Mouse (Mus musculus) brain, embryonic 18.5 days (tissue): ENCODE data around the gene Ttf2.
A peak's percentile ranks its signal among the peaks of the same experiment; 100 is the strongest.

Source experiments
- DNase-seq: peaks from one replicate; pipeline ENCODE4 v3.0.0-alpha.2; 2012; ENCODE audit warnings: low read depth, low spot score

Ttf2 gene

DNA sequence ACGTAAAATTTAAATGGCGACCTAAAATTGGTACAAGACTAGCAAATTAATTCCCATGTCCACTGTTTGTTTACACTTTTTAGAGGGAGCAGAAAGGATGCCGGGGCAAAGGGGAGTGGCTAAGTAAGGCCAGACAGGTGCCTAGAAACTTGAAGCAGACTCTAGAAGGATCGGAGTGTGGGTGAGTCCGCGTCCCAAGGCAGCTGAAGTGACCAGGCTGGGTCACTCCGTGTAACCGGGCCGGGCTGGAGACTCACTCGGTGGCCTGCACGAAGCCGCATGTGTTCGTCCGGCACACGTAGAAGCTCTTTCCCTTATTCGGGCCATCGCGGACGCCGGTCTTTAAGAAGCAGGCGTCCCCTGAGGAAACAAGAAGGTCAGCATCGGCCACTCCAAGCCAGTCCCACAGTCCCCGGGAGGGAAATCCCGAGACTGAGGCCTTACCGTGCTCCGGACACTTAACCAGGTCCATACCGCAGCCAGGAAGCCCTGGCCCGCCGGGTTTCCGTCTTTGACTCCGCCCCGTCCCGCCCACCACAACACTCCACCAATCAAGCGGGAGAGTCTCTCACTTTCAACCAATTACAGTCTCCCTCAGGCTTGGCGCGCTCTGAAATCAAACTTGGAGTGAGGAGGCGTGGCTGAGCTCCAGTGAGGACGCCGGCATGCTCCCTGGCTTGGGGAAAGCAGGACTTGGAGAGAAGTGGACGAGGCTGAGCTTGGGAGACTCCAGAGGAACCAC is at the start of gene Ttf2:
Gene Ttf2 (minus strand): TSS at position 488 of the 742 bp plus-strand sequence.
- peak; percentile 70 for DNase-seq

DNA sequence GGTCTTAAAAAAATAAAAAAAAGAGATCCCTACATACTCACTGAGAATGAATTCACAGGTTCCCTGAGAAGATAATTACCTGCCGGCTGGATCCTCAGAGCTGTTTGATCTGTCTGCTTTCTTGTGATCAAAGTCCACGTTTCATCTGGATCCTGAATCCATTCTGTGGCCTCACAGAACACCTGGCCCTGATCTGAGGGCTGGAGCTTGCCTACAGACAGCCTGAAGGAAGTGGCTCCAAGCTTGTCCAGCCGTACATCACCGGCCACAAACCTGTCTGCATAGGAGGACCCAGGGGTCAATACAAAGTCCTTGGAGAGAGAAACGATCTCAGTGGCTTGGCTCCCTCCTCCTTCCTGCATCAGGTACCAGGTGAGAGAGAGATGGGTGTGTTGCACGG is 49.0 kb upstream of the Ttf2 start:
- no peak for DNase-seq

DNA sequence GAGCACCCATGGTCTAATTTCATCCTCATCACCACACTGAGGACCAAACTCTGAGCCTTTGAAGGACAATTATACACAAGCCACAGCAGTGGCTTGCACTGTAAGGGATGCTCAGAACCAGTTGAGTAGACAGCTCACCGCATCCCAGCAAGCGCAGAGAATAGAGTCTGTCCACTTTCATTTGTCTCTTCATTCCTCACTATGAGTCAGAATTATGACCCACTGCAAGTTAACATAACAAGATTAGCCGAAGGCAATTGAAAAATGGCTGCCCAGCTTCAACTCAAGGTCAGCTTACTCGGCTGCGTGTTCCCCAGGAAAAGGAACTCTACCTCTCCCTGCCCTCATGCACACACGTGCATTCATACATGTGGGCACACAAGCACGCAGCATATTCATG is 46.6 kb upstream of the Ttf2 start:
- DNase-seq: no peak

DNA sequence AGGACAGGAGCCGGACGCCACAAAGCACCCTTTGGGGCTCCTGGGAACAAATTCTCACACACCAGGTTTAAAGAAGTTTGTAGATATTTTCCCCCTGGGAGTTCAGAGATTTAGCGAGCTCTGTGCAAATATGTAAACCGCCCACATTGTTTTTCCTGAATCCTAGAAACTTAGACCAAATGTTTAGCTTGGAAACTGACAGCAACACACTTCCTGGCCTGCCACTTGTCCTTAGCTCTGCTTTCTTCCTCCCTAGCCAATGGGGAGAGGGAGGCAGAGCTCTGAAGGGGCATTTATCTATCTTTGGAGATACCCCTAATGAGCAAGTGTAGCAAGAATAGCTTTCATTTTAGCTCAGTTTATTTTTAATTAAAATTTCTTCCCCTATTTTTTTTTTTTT is 45.8 kb upstream of the Ttf2 start:
- DNase-seq: no peak

DNA sequence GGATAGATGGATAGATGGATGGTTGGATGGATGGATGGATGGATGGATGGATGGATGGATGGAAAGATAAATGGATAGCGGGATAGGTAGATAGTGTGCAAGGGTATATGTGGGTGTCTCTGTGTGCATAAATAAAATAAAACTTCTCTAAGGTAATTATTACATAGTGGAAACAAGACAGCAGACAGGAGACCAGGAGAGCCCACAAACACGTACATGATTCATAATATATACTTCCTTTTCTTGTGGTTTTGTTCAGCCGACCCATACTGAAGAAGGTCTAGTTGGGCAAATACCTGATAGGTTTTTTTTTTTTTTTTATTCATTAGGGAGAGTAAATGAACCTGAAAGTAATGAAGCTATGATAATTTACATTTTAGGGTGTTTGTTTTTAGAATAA is 44.1 kb upstream of the Ttf2 start:
- DNase-seq: no peak

DNA sequence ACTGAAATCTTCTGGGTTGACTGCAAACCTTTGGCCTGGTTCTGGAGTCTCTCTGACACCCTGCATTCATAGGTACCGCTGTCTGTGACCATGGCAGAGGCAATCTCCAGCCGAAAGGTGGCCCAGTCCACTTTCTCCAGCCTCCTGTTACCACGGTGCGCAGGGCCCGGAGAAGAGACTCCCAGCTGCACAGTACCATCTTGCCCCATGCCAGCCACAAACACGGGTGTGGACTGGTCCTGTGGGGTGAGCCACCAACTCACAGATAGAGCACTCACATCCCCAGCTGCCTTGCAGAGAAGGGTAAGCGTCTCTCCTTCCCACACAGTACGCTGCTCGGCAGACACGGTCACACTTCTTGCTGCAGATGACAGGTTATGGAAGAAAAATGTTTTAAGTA is 43.5 kb upstream of the Ttf2 start:
- DNase-seq: no peak

DNA sequence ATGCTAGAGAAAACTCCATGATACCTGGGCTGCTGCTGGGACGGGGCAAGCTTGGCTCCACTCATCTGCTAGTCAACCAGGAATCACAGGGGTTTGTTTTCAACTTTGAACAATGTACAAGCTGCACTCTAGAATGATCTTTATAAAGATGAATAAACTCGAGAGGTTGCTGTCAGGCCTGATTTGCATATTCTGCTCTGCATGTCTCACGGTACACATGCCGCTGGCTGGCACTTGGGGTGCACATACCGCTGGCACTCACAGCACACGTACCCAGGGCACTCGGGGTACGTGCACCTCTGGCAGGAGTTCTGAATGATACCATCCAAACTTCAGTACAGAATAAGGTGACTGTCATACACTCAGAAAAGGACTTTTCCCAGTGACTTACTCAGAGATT is 43.1 kb upstream of the Ttf2 start:
- no peak for DNase-seq

DNA sequence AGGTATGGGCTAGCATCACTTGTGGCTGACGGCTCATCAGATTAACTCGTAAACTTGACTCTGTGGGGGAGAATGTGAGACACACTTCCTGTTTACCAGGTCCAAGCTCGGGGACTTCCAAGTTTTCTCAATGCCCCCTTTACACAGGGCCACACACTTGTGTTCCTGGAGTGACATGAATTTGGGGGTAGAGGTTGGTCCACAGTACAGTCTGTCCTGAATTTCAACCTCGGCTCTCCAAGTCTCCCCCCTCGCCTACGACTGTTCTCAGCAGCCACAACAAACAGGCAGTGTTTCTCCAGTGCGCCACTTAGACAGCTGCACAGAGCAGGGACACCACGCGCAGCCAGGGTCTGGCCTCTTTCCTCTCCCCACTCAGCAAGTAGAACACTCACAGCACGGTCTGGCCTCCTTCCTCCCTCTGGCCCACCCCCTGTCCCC is 42.7 kb upstream of the Ttf2 start:
- no peak for DNase-seq

DNA sequence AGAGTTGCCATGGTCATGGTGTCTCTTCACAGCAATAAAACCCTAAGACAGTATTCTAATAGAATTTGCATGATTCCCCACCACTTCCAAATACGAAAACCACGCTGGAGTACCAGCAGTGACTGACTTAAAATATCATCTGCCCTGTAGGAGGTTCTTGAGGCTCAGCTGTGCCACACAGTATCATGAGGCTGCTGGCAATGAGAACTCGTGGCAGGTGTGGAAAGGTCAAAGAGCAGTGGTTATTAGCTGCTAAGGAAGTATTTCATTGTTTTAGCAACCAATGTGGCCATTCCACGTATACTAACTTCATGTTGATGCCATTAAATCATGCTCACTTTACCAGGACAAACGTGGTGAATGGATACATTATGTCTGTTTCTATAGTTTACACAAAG is 41.7 kb upstream of the Ttf2 start:
- no peak for DNase-seq

DNA sequence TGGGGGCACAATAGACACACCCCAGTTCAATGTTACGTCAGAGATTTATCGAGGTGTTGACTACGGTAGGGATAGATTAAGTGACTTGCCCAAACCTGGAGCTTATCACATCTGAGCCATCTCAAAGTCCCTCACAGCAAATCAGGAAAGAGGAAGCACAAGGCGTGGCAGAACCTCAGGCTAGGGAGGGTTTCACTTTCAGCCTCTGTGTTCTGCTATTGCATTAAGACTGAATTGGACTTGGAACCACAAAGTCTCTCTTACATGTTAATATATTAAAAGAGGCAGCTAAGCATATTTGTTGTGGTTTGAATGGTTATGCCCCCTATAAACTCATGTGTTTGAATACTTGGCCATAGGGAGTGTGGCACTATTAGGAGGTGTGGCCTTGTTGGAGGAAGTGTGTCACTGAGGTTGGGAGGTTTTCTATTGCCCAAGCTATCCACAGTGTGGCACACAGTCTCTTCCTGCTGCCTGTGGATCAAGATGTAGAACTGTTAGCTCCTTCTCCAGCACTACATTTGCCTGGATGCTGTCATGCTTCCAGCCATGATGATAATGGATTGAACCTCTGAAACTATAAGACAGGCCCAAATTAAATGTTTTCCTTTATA is 41.2 kb upstream of the Ttf2 start:
- DNase-seq: no peak

DNA sequence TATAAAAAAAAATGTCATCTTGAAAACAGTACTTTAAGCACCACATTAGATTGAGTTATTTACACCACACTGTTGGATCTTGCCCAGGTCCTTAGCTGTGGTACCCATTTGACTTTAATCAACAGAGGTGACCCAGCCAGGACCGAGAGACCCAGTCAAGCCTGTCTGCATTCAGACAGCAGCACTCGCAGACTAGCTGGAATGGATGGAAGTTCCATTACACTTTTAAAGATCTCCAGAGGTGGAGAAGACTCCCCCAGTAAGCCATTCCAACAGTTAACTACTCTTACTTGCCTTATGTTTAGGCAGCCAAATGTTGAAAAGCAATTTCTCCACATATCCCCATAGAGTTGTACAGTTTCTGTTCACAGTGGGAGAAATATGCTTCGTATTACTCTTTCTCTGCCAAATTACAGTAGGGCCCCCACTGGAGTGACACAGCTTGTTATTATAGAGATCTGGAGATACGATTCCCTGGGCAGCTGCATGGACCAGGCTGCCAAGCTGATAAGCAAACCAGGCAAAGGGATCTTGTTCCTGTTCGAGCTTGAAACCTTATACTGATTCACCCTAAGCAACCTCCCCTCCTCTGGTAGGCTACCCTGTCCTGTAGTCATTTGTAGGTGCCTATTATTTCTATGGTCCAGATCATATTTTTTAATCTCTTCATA is 37.8 kb upstream of the Ttf2 start:
- no peak for DNase-seq

DNA sequence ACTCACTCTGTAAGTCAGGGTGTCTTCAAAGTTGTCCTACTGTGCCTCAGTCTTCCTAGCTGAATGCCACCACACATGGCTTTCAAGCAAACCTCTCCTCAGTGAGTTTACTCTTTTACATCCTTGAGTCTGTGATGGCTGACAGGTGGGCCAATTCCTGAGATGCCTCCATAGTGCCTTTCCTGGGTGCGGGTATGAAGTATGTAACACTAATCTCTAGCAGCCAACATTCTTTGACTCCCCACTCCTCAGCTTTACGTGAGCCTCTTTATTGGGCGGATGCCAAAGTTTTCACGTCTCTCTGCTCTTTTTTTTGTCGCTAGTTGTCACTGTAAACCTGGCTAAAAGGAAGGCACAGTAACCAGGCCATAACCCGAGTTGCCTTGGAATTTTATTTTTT is 35.9 kb upstream of the Ttf2 start:
- no peak for DNase-seq

DNA sequence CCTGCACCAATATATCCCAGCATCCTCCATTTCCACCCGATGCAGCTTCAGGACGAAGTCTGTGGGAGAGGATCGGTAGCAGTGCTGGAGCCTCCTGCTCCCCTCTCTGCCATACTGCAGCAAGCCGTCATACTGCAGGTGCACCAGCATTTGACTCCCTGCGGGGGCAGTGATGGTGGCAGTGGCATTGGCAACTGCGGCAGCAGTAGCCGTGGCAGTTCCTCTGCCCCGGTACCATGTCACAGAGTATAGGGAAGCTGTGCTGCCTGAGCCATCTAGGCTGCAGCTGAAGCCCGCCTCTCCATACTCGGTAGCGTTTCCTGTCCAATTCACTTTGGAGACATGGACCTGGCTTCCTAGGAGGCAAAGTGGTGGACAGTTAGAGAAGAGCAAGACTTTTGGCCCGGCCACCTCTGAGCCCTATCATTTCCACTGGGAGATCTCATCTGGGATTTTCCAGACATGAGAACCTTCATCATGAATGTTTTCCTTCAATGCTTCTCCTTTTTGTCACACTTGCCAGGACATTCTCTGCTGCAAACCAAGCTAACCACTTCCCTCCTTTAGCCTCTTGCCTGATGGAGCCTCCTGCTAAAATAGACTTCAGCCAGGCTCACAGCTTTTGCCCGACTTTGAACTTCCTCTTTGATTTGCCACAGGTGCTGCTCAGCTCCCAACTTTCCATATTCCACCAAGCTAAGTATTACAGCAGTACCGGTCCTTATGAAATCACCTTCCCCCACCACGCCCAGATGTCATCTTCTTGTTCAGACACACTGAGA is 34.3 kb upstream of the Ttf2 start:
- no peak for DNase-seq

DNA sequence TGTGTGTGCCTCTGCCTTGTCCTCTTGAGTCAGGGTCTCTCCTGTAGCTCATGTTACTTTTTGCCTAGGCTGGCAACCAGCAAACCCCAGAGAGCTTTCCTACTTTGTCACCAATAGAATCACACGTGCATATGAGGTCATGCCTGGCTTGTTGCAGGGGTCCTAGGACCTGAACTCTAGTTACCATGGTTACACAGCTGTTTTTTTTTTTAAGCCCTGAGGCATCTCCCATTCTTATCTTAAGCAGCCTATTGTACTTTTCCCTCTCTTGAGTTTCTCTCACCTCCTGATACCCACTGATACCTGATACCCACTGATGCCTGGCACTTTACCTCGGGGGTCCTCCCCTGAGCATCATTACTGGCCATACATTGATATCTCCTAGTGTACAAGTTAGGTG is 30.3 kb upstream of the Ttf2 start:
- DNase-seq: no peak

DNA sequence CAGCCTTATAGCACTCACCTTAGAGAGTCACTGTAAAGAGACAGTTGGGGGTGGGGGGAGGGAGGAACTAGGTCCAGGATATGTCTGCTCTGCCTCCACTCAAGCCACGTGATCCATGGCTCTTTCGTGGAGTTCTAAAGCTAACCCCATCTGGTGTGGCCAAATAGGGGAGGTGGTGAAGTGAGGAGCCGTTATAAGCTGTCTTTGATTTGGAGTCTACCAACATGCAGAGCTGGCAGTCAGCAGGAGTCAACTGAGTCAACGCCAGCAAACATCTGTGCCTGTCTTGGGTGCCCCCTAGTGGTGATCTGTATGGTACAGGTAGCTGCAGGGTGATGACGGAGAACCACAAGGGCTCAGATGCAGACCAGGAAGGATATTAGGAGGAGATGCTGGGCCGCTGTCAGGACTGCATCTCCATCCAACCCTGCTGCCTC is 29.5 kb upstream of the Ttf2 start:
- DNase-seq: no peak

DNA sequence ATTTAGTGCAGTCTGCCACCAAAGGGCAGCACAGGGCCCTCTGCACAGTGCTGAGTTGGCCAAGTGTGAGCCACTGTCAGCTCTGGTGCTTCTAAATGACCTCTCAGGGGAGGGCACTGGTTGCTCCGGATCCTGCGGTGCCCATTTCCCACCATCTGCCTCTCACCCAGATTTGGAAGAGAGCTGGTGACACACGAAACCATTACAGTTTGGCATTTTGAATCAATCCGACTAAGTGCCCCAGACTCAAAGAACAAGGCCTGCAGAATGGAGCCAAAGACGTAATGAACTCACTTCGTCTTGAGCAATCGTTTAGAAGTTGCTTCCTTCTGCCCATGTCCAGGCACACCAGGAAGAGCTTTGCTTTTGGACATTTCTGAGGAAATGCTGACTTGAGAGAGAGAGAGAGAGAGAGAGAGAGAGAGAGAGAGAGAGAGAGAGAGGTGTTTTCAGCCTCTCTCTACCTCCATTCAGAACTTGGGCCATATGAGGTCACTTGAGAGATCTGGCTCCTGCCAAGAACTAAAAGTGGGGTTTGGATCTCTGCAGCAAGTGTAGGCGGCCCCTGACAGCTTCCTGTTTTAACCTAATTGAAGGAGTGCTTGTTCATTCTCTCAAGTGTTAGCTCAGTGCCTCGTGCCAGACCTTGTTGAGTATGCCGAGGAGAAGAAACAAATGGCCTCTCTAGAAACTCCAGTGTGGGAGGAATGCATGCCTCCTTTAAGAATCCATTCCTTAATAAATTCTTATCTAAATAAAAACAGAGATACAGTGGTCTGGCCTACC is 28.5 kb upstream of the Ttf2 start:
- DNase-seq: no peak

DNA sequence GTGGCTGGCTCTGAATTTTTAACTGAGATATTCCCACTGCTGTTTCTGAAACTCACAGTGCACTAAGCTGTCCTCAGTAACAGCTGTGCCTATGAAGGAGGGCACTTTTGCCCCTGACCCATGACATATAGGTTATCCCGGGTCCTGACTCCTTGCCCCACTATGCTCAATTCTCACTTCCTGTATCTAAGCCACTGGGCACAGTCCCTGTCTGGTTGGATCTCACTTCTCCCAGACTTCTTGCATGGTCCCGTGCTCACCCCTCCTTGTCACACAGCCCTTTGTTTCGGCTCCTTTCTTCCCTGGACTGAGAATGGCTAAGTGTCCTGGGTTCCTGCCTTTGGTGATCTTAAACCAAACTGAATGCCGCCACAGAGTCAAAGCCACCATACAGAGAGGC is 24.8 kb upstream of the Ttf2 start:
- DNase-seq: no peak

DNA sequence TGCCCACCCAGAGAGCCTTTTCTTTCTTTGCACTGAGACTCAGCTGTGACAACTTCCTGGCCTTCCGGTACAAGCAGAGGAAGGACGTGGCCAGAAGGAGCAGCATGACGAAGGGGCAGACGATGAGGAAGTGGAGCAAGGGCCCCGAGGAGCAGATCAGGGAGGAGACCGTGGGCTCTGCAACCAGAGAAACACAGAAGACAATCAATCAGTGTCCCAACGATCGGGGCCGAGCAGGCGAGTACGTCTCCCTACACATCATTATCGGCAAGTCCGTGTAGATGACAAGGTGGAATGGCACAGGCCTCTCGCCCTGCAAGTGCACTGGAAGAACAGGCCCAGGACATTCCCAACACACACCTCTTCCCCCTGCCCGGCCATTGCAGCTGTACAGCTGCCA is 24.3 kb upstream of the Ttf2 start:
- no peak for DNase-seq

DNA sequence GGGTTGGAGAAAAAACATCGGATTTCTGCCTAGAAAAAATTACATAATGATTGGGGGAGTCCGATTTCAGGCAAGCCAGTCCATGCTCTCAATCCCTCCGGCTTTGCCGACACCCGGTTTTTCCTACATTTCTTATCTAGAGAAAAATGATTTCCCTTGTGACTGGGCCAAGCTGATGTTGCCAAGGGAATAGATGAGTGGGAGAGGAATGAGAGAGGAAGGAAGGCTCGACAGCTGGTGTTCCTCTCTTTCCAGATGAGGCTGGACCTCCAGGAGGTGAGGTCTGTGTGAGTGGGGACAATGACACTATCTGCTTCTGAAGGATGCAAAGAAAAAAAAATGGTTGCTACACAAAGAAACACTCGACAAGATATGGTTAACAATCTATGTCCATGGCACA is 23.7 kb upstream of the Ttf2 start:
- DNase-seq: no peak

DNA sequence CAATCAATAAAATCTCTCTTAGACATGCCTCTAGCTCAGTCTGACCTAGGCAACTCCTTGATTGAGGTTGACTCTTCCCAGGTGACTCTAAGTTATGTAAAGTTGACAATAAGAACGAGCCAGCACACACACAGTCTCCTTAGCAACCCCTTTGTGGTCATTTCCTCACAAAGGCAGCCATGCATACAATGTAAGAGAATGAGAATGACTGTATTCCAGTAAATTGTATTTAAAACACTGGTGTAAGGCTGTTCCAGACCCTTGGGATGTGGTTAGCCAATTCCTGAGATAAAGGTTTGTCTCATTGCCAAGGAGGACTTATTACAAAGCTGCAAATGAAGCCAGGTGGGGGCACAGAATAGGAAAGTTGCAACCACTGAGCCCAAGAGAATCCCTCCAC is 20.8 kb upstream of the Ttf2 start:
- DNase-seq: no peak

DNA sequence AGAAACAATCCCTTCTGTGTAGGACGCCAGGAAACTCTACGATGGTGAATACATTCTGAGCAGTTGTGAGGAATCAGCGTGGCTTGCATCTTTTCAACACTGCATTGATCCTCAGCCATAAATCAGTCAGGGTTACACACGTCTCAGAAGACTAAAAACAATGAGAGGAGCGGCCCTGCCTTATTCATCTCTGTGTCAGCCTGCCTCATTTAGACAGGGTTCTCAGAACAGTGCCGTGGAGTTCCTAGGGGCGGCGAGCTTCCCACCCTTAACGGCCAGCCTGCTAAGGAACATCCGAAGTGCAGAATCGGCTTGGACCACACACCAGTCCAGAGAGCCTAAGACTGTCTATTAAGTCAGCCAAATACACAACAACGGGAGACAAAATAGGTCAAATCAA is 20.0 kb upstream of the Ttf2 start:
- DNase-seq: no peak

DNA sequence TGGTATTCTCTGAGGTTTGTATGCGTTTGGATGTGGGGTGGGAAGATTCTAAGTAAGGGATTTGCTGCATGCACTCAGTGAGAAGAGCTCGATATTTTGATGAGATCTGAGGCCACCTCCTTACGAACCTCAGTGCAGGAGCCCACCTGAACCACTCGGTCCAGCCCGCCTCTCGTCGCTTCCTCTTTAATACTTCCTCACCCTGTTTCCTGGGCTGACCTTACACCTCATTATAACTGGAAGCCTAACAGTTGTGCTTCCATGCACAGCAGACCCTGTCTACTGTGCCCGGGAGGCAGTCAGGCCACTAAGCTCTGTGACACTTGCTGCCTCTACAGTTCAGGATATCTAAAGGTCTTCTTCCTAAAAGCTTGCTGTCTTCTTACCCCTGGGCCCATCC is 9.8 kb upstream of the Ttf2 start:
- DNase-seq: no peak
